Comparison of ENCODE assay signal across 8 mouse cellular contexts in the genomic region with DNA sequence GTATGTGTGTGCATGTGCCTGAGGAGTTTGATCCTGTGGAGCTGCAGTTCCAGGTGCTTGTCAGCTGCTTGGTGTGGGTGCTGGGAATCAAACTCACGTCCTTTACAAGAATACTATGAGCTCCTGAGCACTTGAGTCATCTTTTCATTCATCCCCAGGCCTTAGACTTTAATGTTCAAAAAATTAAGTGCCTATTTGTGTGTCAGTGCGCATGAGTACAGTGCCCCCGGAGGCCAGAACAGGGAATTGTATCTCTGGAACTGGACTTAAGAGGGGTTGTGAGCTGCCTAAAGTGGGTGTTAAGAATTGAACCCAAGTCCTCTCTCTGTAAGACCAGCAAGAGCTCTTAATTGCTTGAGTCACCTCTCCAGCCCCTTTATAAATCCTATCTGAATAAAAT. TPM values are rescaled to one million over a fixed set of nuclear protein-coding genes. Genes with fewer than 3 reads are reported as not detected.
DNase-seq lines count a peak whose midpoint lies in the region; ATAC-seq and TF ChIP-seq lines count a peak whose summit lies in the region.

No protein-coding gene starts in this region.

- intact Hi-C loops in left cerebral cortex, postnatal 10 days (cut with DNase I) = no loop called here

- no peaks in the 10 kb centered on the region for H3K4me1 ChIP-seq in forebrain, postnatal 0 days (ENCODE audit: insufficient read depth)
- no peaks in the 10 kb centered on the region for H3K4me1 ChIP-seq in forebrain, embryonic 14.5 days (ENCODE audit: control insufficient read depth, insufficient read depth, low read length)
- H3K4me1 ChIP-seq in spleen, adult 2 months (ENCODE audit: control insufficient read depth, insufficient read depth, insufficient read length) = no peaks in the 10 kb centered on the region
- H3K4me1 ChIP-seq in embryonic facial prominence, embryonic 10.5 days = no peaks in the 10 kb centered on the region

- ATAC-seq in forebrain, postnatal 0 days = no peak
- no peak for ATAC-seq in forebrain, embryonic 14.5 days
- peak; percentile 89 for ATAC-seq in megakaryocyte-erythroid progenitor cell, adult 5-6 weeks (replicated peaks; ENCODE audit: low FRiP score, low TSS enrichment, poor library complexity, severe bottlenecking)

- no peak for DNase-seq in forebrain, postnatal 0 days
- DNase-seq in forebrain, embryonic 14.5 days (ENCODE audit: low spot score) = no peak
- peak in 1 of 2 experiments; percentile 36 for DNase-seq in spleen, adult 2 months (ENCODE audit: low read depth in 1 of 2, low spot score in 2 of 2)
- no peak for DNase-seq in spleen, adult 12 weeks (ENCODE audit: low spot score)
- peak; percentile 37 for DNase-seq in embryonic facial prominence, embryonic 10.5 days (ENCODE audit: low spot score)
- DNase-seq in left cerebral cortex, postnatal 10 days (ENCODE audit: extremely low spot score in 1 of 2, low spot score in 2 of 2) = no peak
- no peak for DNase-seq in frontal cortex, postnatal 10 days (ENCODE audit: low spot score in 2 of 2)

- H3K27ac ChIP-seq in forebrain, postnatal 0 days (ENCODE audit: low read depth, low read length) = no peak overlapping the region
- H3K27ac ChIP-seq in forebrain, embryonic 14.5 days (ENCODE audit: low read depth, low read length) = no peak overlapping the region
- no peak overlapping the region for H3K27ac ChIP-seq in spleen, adult 2 months (ENCODE audit: insufficient read depth, low read length)
- H3K27ac ChIP-seq in embryonic facial prominence, embryonic 10.5 days (replicated peaks) = no peak overlapping the region

- no peak overlapping the region for H3K4me2 ChIP-seq in forebrain, postnatal 0 days (ENCODE audit: low read depth)
- no peak overlapping the region for H3K4me2 ChIP-seq in forebrain, embryonic 14.5 days (ENCODE audit: low read length)

- peak; percentile 50 for TF ChIP-seq CTCF in forebrain, postnatal 0 days (IDR thresholded peaks at IDR 0.05; ENCODE audit: low read depth)
- TF ChIP-seq CTCF in spleen, adult 2 months (IDR thresholded peaks at IDR 0.05; ENCODE audit: extremely low read depth, insufficient read depth, insufficient read length, insufficient replicate concordance) = peak; percentile 10; the same call in 1 of the 2 replicates

- no peak for TF ChIP-seq POLR2A in spleen, adult 2 months (IDR thresholded peaks at IDR 0.05; ENCODE audit: low read depth, low read length)

- no peak overlapping the region for H3K9ac ChIP-seq in forebrain, postnatal 0 days
- H3K9ac ChIP-seq in forebrain, embryonic 14.5 days (ENCODE audit: low read length) = no peak overlapping the region

- WGBS in forebrain, postnatal 0 days = 61% methylated on average over 3 of the region's 3 CpGs
- WGBS in forebrain, embryonic 14.5 days = 51% methylated on average over 3 of the region's 3 CpGs
- WGBS in spleen, adult 2 months = 86% methylated on average over 3 of the region's 3 CpGs
- WGBS in embryonic facial prominence, embryonic 10.5 days = 58% methylated on average over 3 of the region's 3 CpGs

- H3K27me3 ChIP-seq in forebrain, postnatal 0 days (ENCODE audit: insufficient read depth, low read length) = no peaks in the 10 kb centered on the region
- no peaks in the 10 kb centered on the region for H3K27me3 ChIP-seq in forebrain, embryonic 14.5 days (replicated peaks; ENCODE audit: control insufficient read depth, insufficient read depth, low read length)
- H3K27me3 ChIP-seq in spleen, adult 2 months (ENCODE audit: control insufficient read depth, insufficient read depth, low read length) = no peaks in the 10 kb centered on the region
- no peaks in the 10 kb centered on the region for H3K27me3 ChIP-seq in embryonic facial prominence, embryonic 10.5 days (replicated peaks; ENCODE audit: low read depth, poor library complexity, severe bottlenecking)

- H3K9me3 ChIP-seq in forebrain, postnatal 0 days (ENCODE audit: low read length) = no peaks in the 10 kb centered on the region
- no peaks in the 10 kb centered on the region for H3K9me3 ChIP-seq in forebrain, embryonic 14.5 days (replicated peaks; ENCODE audit: control insufficient read depth, low read length)
- no peaks in the 10 kb centered on the region for H3K9me3 ChIP-seq in embryonic facial prominence, embryonic 10.5 days

- H3K36me3 ChIP-seq in forebrain, postnatal 0 days (ENCODE audit: insufficient read depth) = no peaks in the 10 kb centered on the region
- H3K36me3 ChIP-seq in forebrain, embryonic 14.5 days (ENCODE audit: control insufficient read depth, insufficient read depth, low read length) = no peaks in the 10 kb centered on the region
- no peaks in the 10 kb centered on the region for H3K36me3 ChIP-seq in spleen, adult 2 months (ENCODE audit: control insufficient read depth, insufficient read depth, low read length)
- H3K36me3 ChIP-seq in embryonic facial prominence, embryonic 10.5 days (replicated peaks) = peaks cover 2% of the 10 kb centered on the region; the same call in 1 of the 2 replicates

- H3K4me3 ChIP-seq in forebrain, postnatal 0 days (ENCODE audit: low read depth, low read length) = no peak overlapping the region
- H3K4me3 ChIP-seq in forebrain, embryonic 14.5 days (ENCODE audit: low read depth, low read length) = no peak overlapping the region
- no peak overlapping the region for H3K4me3 ChIP-seq in spleen, adult 2 months (ENCODE audit: extremely low read depth, insufficient read depth, insufficient read length)
- H3K4me3 ChIP-seq in embryonic facial prominence, embryonic 10.5 days = no peak overlapping the region

RNA-seq across cellular contexts. Expression of gene E130311K13Rik, which starts 9.6 kb away (rescaled TPM):
- 15.0 and 20.6 TPM in 2 replicates for total RNA-seq in forebrain, postnatal 0 days (2014; rRNA removed)
- polyA plus RNA-seq in forebrain, postnatal 0 days (2015; fragmentation: Nextera tagmentation; extraction: Ambion mirVana) = 9.7 and 14.3 TPM in 2 replicates
- 4.8 and 5.3 TPM in 2 replicates for polyA plus RNA-seq in forebrain, embryonic 14.5 days (2014; fragmentation: Nextera tagmentation; extraction: Ambion mirVana)
- 1.6 and 2.3 TPM in 2 replicates for polyA plus RNA-seq in spleen, adult 2 months (2012; rRNA removed)
- 2.0 and 2.9 TPM in 2 replicates for polyA plus RNA-seq in embryonic facial prominence, embryonic 10.5 days (2016; fragmentation: Nextera tagmentation; extraction: Ambion mirVana)
- total RNA-seq in megakaryocyte-erythroid progenitor cell, adult 5-6 weeks (2014; fragmentation: Nextera tagmentation) = 6.0 and 8.7 TPM in 2 replicates
- total RNA-seq in megakaryocyte-erythroid progenitor cell, adult 5-6 weeks (2017) = 9.7 and 16.2 TPM in 2 replicates
- 10 to 100 TPM; 13.1 to 14.2 TPM for total RNA-seq in left cerebral cortex, postnatal 10 days (2021)

RNA-seq across cellular contexts. Expression of gene Plch1, which starts 20.4 kb away (rescaled TPM):
- total RNA-seq in forebrain, postnatal 0 days (2014; rRNA removed) = 6.5 and 14.4 TPM in 2 replicates
- 1.6 and 3.5 TPM in 2 replicates for polyA plus RNA-seq in forebrain, postnatal 0 days (2015; fragmentation: Nextera tagmentation; extraction: Ambion mirVana)
- polyA plus RNA-seq in forebrain, embryonic 14.5 days (2014; fragmentation: Nextera tagmentation; extraction: Ambion mirVana) = 10.1 TPM in 2 replicates
- polyA plus RNA-seq in spleen, adult 2 months (2012; rRNA removed) = 0.02 TPM in 1 of 2 replicates, not detected in the other
- polyA plus RNA-seq in embryonic facial prominence, embryonic 10.5 days (2016; fragmentation: Nextera tagmentation; extraction: Ambion mirVana) = 10.5 and 19.0 TPM in 2 replicates
- not detected in 2 replicates for total RNA-seq in megakaryocyte-erythroid progenitor cell, adult 5-6 weeks (2014; fragmentation: Nextera tagmentation)
- not detected in 2 replicates for total RNA-seq in megakaryocyte-erythroid progenitor cell, adult 5-6 weeks (2017)
- 1 to 10 TPM; 9.0 to 9.1 TPM for total RNA-seq in left cerebral cortex, postnatal 10 days (2021)

RNA-seq across cellular contexts. Expression of gene Slc33a1, which starts 44.9 kb away (rescaled TPM):
- 39.9 and 43.4 TPM in 2 replicates for total RNA-seq in forebrain, postnatal 0 days (2014; rRNA removed)
- 11.1 and 15.0 TPM in 2 replicates for polyA plus RNA-seq in forebrain, postnatal 0 days (2015; fragmentation: Nextera tagmentation; extraction: Ambion mirVana)
- polyA plus RNA-seq in forebrain, embryonic 14.5 days (2014; fragmentation: Nextera tagmentation; extraction: Ambion mirVana) = 21.0 and 21.5 TPM in 2 replicates
- polyA plus RNA-seq in spleen, adult 2 months (2012; rRNA removed) = 6.5 and 9.3 TPM in 2 replicates
- 11.3 and 12.8 TPM in 2 replicates for polyA plus RNA-seq in embryonic facial prominence, embryonic 10.5 days (2016; fragmentation: Nextera tagmentation; extraction: Ambion mirVana)
- 10.1 and 11.7 TPM in 2 replicates for total RNA-seq in megakaryocyte-erythroid progenitor cell, adult 5-6 weeks (2014; fragmentation: Nextera tagmentation)
- total RNA-seq in megakaryocyte-erythroid progenitor cell, adult 5-6 weeks (2017) = 15.3 and 17.9 TPM in 2 replicates
- total RNA-seq in left cerebral cortex, postnatal 10 days (2021) = 10 to 100 TPM; 24.6 to 28.2 TPM

RNA-seq across cellular contexts. Expression of gene Gmps, which starts 56.3 kb away (rescaled TPM):
- total RNA-seq in forebrain, postnatal 0 days (2014; rRNA removed) = 47.7 and 61.9 TPM in 2 replicates
- polyA plus RNA-seq in forebrain, postnatal 0 days (2015; fragmentation: Nextera tagmentation; extraction: Ambion mirVana) = 31.3 and 42.3 TPM in 2 replicates
- 49.6 and 55.1 TPM in 2 replicates for polyA plus RNA-seq in forebrain, embryonic 14.5 days (2014; fragmentation: Nextera tagmentation; extraction: Ambion mirVana)
- polyA plus RNA-seq in spleen, adult 2 months (2012; rRNA removed) = 1.4 TPM in 2 replicates
- 78.5 and 81.6 TPM in 2 replicates for polyA plus RNA-seq in embryonic facial prominence, embryonic 10.5 days (2016; fragmentation: Nextera tagmentation; extraction: Ambion mirVana)
- 34.7 and 37.5 TPM in 2 replicates for total RNA-seq in megakaryocyte-erythroid progenitor cell, adult 5-6 weeks (2014; fragmentation: Nextera tagmentation)
- total RNA-seq in megakaryocyte-erythroid progenitor cell, adult 5-6 weeks (2017) = 57.3 and 60.8 TPM in 2 replicates
- 10 to 100 TPM; 41.0 to 42.1 TPM for total RNA-seq in left cerebral cortex, postnatal 10 days (2021)
